17 mouse cellular contexts compared by ENCODE assay signal in the genomic region with DNA sequence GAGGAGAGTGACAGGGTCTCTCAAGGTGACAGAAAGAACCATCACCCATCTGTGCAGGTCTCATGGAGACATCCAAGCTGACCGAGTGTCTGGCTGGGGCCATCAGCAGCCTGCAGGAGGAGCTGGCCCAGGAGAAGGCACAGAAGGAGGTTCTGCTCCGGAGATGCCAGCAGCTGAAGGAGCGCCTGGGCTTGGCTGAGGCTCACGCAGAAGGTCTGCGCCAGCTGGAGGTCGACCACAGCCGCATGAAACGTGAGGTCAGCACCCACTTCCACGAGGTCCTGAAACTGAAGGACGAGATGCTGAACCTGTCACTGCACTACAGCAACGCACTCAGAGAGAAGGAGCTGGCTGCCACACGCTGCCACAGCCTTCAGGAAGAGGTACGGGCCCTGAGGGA. TPM values are rescaled to one million over a fixed set of nuclear protein-coding genes. Genes with fewer than 3 reads are reported as not detected.
"Had no signal": no experiment of that assay in that cellular context is flagged by ENCODE, and none has a peak within 500 bp of the region (broad histone marks: within the 10 kb centered on the region; RNA-seq: fewer than 3 reads in every experiment).

No protein-coding gene starts in this region.

- H3K9me3 ChIP-seq: limb, embryonic 15.5 days; midbrain, embryonic 15.5 days; neural tube, embryonic 13.5 days had no signal

- H3K36me3 ChIP-seq: limb, embryonic 15.5 days; midbrain, embryonic 12.5 days; midbrain, embryonic 15.5 days; neural tube, embryonic 13.5 days; stomach, embryonic 15.5 days had no signal

- DNase-seq: kidney, postnatal 14 days; kidney, postnatal 4 days; liver, postnatal 0 days; lung, embryonic 14.5 days; retina, postnatal 1 day; right cerebral cortex, postnatal 25 days; spleen, adult 18-20 months; thymus, postnatal 25 days had no signal

- ATAC-seq: liver, postnatal 0 days; lung, postnatal 0 days; midbrain, embryonic 15.5 days had no signal

- H3K4me3 ChIP-seq: limb, embryonic 15.5 days; midbrain, embryonic 12.5 days; midbrain, embryonic 15.5 days; neural tube, embryonic 13.5 days; stomach, embryonic 15.5 days had no signal

- H3K4me1 ChIP-seq: limb, embryonic 15.5 days; midbrain, embryonic 12.5 days; midbrain, embryonic 15.5 days; neural tube, embryonic 13.5 days; stomach, embryonic 15.5 days had no signal

- H3K9ac ChIP-seq: limb, embryonic 15.5 days; liver, embryonic 14.5 days; liver, postnatal 0 days; lung, embryonic 14.5 days; midbrain, embryonic 12.5 days; midbrain, embryonic 15.5 days; neural tube, embryonic 13.5 days; stomach, embryonic 15.5 days had no signal

- H3K4me2 ChIP-seq: limb, embryonic 15.5 days; liver, embryonic 11.5 days; lung, embryonic 14.5 days; midbrain, embryonic 12.5 days; midbrain, embryonic 15.5 days; neural tube, embryonic 13.5 days; stomach, embryonic 15.5 days had no signal

- H3K27me3 ChIP-seq: midbrain, embryonic 15.5 days; stomach, embryonic 15.5 days had no signal

- H3K27ac ChIP-seq: limb, embryonic 15.5 days; liver, embryonic 14.5 days; macrophage; midbrain, embryonic 12.5 days; midbrain, embryonic 15.5 days; neural tube, embryonic 13.5 days; stomach, embryonic 15.5 days had no signal

RNA-seq across cellular contexts. Expression of a gene that starts 15.0 kb away (rescaled TPM):
- polyA plus RNA-seq: lung, embryonic 14.5 days had no signal
